Mouse (Mus musculus): ENCODE measurements around the gene Olfr473. TPM values are rescaled to one million over a fixed set of nuclear protein-coding genes. Genes with fewer than 3 reads are reported as not detected.
"Not testable (repeated sequence)": the region's sequence is repeated elsewhere in the genome, so short reads cannot be mapped to it uniquely, and the experiment has no call there.

Gene Olfr473
- polyA plus RNA-seq (2014; fragmentation: Nextera tagmentation; extraction: Ambion mirVana), result not detected in 2 replicates

GRCm38 (mm10) chr7:107930146-107930545 is at the start of gene Olfr473:
Gene Olfr473 (plus strand): TSS chr7:107930446.
- no peaks in the 10 kb centered on the region; the same call in 1 of the 2 replicates for H3K9me3 ChIP-seq (ENCODE audit: low read depth, low read length)
- no peak within 1 kb of the TSS for H3K9ac ChIP-seq
- DNase-seq, result no peak
- no peak for ATAC-seq (ENCODE audit: insufficient read depth)
- no peaks in the 10 kb centered on the region for H3K27me3 ChIP-seq (ENCODE audit: insufficient read depth, low read length)
- no peak within 1 kb of the TSS for H3K4me2 ChIP-seq
- no peak within 1 kb of the TSS for H3K4me3 ChIP-seq (ENCODE audit: low read depth, low read length)
- WGBS, result 93% methylated on average over 1 of the region's 1 CpGs
- no peak within 1 kb of the TSS for H3K27ac ChIP-seq (ENCODE audit: low read depth)
- H3K36me3 ChIP-seq (ENCODE audit: insufficient read depth), result no peaks in the 10 kb centered on the region
- no peak for TF ChIP-seq CTCF (IDR thresholded peaks at IDR 0.05; ENCODE audit: low read depth)
- no peaks in the 10 kb centered on the region for H3K4me1 ChIP-seq (ENCODE audit: insufficient read depth)

- DNase-seq, result no peak
- Histone ChIP-seq H3K27ac (ENCODE audit: low read depth) (no peak within 1 kb of the TSS), H3K4me1 (ENCODE audit: insufficient read depth) (no peaks in the 10 kb centered on the region), H3K27me3 (ENCODE audit: insufficient read depth, low read length) (no peaks in the 10 kb centered on the region), H3K4me2 (no peak within 1 kb of the TSS), H3K36me3 (ENCODE audit: insufficient read depth) (no peaks in the 10 kb centered on the region), H3K4me3 (ENCODE audit: low read depth, low read length) (no peak within 1 kb of the TSS), H3K9ac (no peak within 1 kb of the TSS), H3K9me3 (ENCODE audit: low read depth, low read length) (no peaks in the 10 kb centered on the region)
- TF ChIP-seq CTCF (IDR thresholded peaks at IDR 0.05; ENCODE audit: low read depth), result no peak
- no peak for ATAC-seq (ENCODE audit: insufficient read depth)
These were observed 32.6 kb upstream of the Olfr473 start, which contains the start of gene Olfr472 for GRCm38 (mm10) chr7:107897602-107898001. Gene Olfr472 (plus strand): TSS chr7:107897902.

GRCm38 (mm10) chr7:107952539-107952938 is 22.3 kb downstream of the Olfr473 start:
- not testable (repeated sequence) for H3K9ac ChIP-seq; H3K4me2 ChIP-seq; H3K27ac ChIP-seq (ENCODE audit: low read depth); ATAC-seq (ENCODE audit: insufficient read depth); H3K9me3 ChIP-seq (ENCODE audit: low read depth, low read length); DNase-seq; H3K4me1 ChIP-seq (ENCODE audit: insufficient read depth); H3K36me3 ChIP-seq (ENCODE audit: insufficient read depth); H3K27me3 ChIP-seq (ENCODE audit: insufficient read depth, low read length); H3K4me3 ChIP-seq (ENCODE audit: low read depth, low read length)
- 91% methylated on average over 12 of the region's 12 CpGs for WGBS

GRCm38 (mm10) chr7:107954343-107954742 is 24.1 kb downstream of the Olfr473 start, which contains the start of gene Olfr474:
Gene Olfr474 (plus strand): TSS chr7:107954643.
- no peak within 1 kb of the TSS for H3K27ac ChIP-seq (ENCODE audit: low read depth)
- WGBS, result 85% methylated on average over 1 of the region's 1 CpGs
- H3K4me1 ChIP-seq (ENCODE audit: insufficient read depth), result no peaks in the 10 kb centered on the region
- H3K36me3 ChIP-seq (ENCODE audit: insufficient read depth), result no peaks in the 10 kb centered on the region
- DNase-seq, result no peak
- no peak for TF ChIP-seq CTCF (IDR thresholded peaks at IDR 0.05; ENCODE audit: low read depth)
- H3K27me3 ChIP-seq (ENCODE audit: insufficient read depth, low read length), result no peaks in the 10 kb centered on the region
- ATAC-seq (ENCODE audit: insufficient read depth), result no peak
- no peak within 1 kb of the TSS for H3K4me2 ChIP-seq
- H3K9me3 ChIP-seq (ENCODE audit: low read depth, low read length), result no peaks in the 10 kb centered on the region
- H3K4me3 ChIP-seq (ENCODE audit: low read depth, low read length), result no peak within 1 kb of the TSS
- no peak within 1 kb of the TSS for H3K9ac ChIP-seq

- Histone ChIP-seq H3K4me2 (no peak within 1 kb of the TSS), H3K36me3 (ENCODE audit: insufficient read depth) (no peaks in the 10 kb centered on the region), H3K27ac (ENCODE audit: low read depth) (no peak within 1 kb of the TSS), H3K9ac (no peak within 1 kb of the TSS), H3K4me3 (ENCODE audit: low read depth, low read length) (no peak within 1 kb of the TSS), H3K4me1 (ENCODE audit: insufficient read depth) (no peaks in the 10 kb centered on the region), H3K27me3 (ENCODE audit: insufficient read depth, low read length) (no peaks in the 10 kb centered on the region), H3K9me3 (ENCODE audit: low read depth, low read length) (no peaks in the 10 kb centered on the region)
- 46% methylated on average over 1 of the region's 1 CpGs for WGBS
- no peak for TF ChIP-seq CTCF (IDR thresholded peaks at IDR 0.05; ENCODE audit: low read depth)
- ATAC-seq (ENCODE audit: insufficient read depth), result no peak
- no peak for DNase-seq
These were observed 34.3 kb downstream of the Olfr473 start, which contains the start of gene Olfr476 for GRCm38 (mm10) chr7:107964503-107964902. Gene Olfr476 (plus strand): TSS chr7:107964803.

Other genes starting within 250 kb of the Olfr473 start
- gene Cyb5r2, start 172.4 kb upstream of the Olfr473 start, polyA plus RNA-seq (2014; fragmentation: Nextera tagmentation; extraction: Ambion mirVana), result 0.14 and 0.18 TPM in 2 replicates
- gene Ovch2, start 129.2 kb upstream of the Olfr473 start, polyA plus RNA-seq (2014; fragmentation: Nextera tagmentation; extraction: Ambion mirVana), result not detected in 2 replicates
- gene Olfr467, start 118.2 kb upstream of the Olfr473 start, polyA plus RNA-seq (2014; fragmentation: Nextera tagmentation; extraction: Ambion mirVana), result not detected in 2 replicates
- not detected in 2 replicates for gene Olfr469, start 104.9 kb upstream of the Olfr473 start, polyA plus RNA-seq (2014; fragmentation: Nextera tagmentation; extraction: Ambion mirVana)
- not detected in 2 replicates for gene Olfr470, start 83.0 kb upstream of the Olfr473 start, polyA plus RNA-seq (2014; fragmentation: Nextera tagmentation; extraction: Ambion mirVana)
- gene Olfr472, start 32.5 kb upstream of the Olfr473 start, polyA plus RNA-seq (2014; fragmentation: Nextera tagmentation; extraction: Ambion mirVana), result not detected in 2 replicates
- gene Olfr474, start 24.2 kb downstream of the Olfr473 start, polyA plus RNA-seq (2014; fragmentation: Nextera tagmentation; extraction: Ambion mirVana), result not detected in 2 replicates
- gene Olfr476, start 34.4 kb downstream of the Olfr473 start, polyA plus RNA-seq (2014; fragmentation: Nextera tagmentation; extraction: Ambion mirVana), result not detected in 2 replicates
- gene Olfr477, start 56.2 kb downstream of the Olfr473 start, polyA plus RNA-seq (2014; fragmentation: Nextera tagmentation; extraction: Ambion mirVana), result not detected in 2 replicates
- not detected in 2 replicates for gene Olfr478, start 103.5 kb downstream of the Olfr473 start, polyA plus RNA-seq (2014; fragmentation: Nextera tagmentation; extraction: Ambion mirVana)
- gene Olfr479, start 120.2 kb downstream of the Olfr473 start, polyA plus RNA-seq (2014; fragmentation: Nextera tagmentation; extraction: Ambion mirVana), result not detected in 2 replicates
- not detected in 2 replicates for gene Olfr480, start 136.9 kb downstream of the Olfr473 start, polyA plus RNA-seq (2014; fragmentation: Nextera tagmentation; extraction: Ambion mirVana)
- gene Olfr481, start 149.4 kb downstream of the Olfr473 start, polyA plus RNA-seq (2014; fragmentation: Nextera tagmentation; extraction: Ambion mirVana), result not detected in 2 replicates
- gene Olfr482, start 167.1 kb downstream of the Olfr473 start, polyA plus RNA-seq (2014; fragmentation: Nextera tagmentation; extraction: Ambion mirVana), result 0.09 and 0.16 TPM in 2 replicates
- not detected in 2 replicates for gene Olfr483, start 170.4 kb downstream of the Olfr473 start, polyA plus RNA-seq (2014; fragmentation: Nextera tagmentation; extraction: Ambion mirVana)
- not detected in 2 replicates for gene Olfr484, start 197.0 kb downstream of the Olfr473 start, polyA plus RNA-seq (2014; fragmentation: Nextera tagmentation; extraction: Ambion mirVana)
- gene Olfr485, start 229.4 kb downstream of the Olfr473 start, polyA plus RNA-seq (2014; fragmentation: Nextera tagmentation; extraction: Ambion mirVana), result not detected in 2 replicates
- gene Olfr486, start 242.3 kb downstream of the Olfr473 start, polyA plus RNA-seq (2014; fragmentation: Nextera tagmentation; extraction: Ambion mirVana), result not detected in 2 replicates